Mouse (Mus musculus) kidney, embryonic 14.5 days (tissue): Measurements from ENCODE around the gene Klhl28. TPM values are rescaled to one million over a fixed set of nuclear protein-coding genes. Genes with fewer than 3 reads are reported as not detected.
A peak's percentile ranks its signal among the peaks of the same experiment; 100 is the strongest.

Experiments used
- ATAC-seq: fragments of 200-750 bp; cut with Nextera tagmentation; 2 replicates; pipeline ENCODE4 v1.8.0; 2017; ENCODE audit warnings: moderate number of reproducible peaks, mild to moderate bottlenecking, moderate TSS enrichment, moderate library complexity; ENCODE audit not compliant: low FRiP score, low TSS enrichment
- H3K27ac ChIP-seq: fragments of 300-500 bp; sonication (generic); 2 replicates; pipeline ENCODE4 v1.5.1; 2014; ENCODE audit warnings: low read depth, mild to moderate bottlenecking, low read length, moderate library complexity, mixed read lengths
- H3K27me3 ChIP-seq: fragments of 300-500 bp; sonication (generic); 2 replicates; pipeline ENCODE4 v1.6.1; 2014; ENCODE audit warnings: mild to moderate bottlenecking, low read length; ENCODE audit not compliant: control insufficient read depth, insufficient read depth
- H3K36me3 ChIP-seq: fragments of 300-500 bp; sonication (generic); 2 replicates; pipeline ENCODE4 v1.6.1; 2014; ENCODE audit warnings: low read length, mixed read lengths; ENCODE audit not compliant: control insufficient read depth, insufficient read depth
- H3K4me1 ChIP-seq: fragments of 300-500 bp; sonication (generic); 2 replicates; pipeline ENCODE4 v1.6.1; 2014; ENCODE audit warnings: low read length, mixed read lengths; ENCODE audit not compliant: control insufficient read depth, insufficient read depth
- H3K4me2 ChIP-seq: fragments of 300-500 bp; sonication (generic); replicated peaks from 2 replicates; pipeline ENCODE4 v1.6.1; 2014; ENCODE audit warnings: low read depth, mild to moderate bottlenecking, low read length
- H3K4me3 ChIP-seq: fragments of 300-500 bp; sonication (generic); 2 replicates; pipeline ENCODE4 v1.5.1; 2014; ENCODE audit warnings: mild to moderate bottlenecking, low read length
- H3K9ac ChIP-seq: fragments of 300-500 bp; sonication (generic); 2 replicates; pipeline ENCODE4 v1.6.1; 2014; ENCODE audit warnings: low read depth, mild to moderate bottlenecking, low read length, moderate library complexity
- H3K9me3 ChIP-seq: fragments of 300-500 bp; sonication (generic); 2 replicates; pipeline ENCODE4 v1.6.1; 2016; ENCODE audit warnings: low read length; ENCODE audit not compliant: control insufficient read depth
- WGBS: fragments of 180-500 bp; shearing (Covaris S2); extraction: QIAGEN DNeasy Blood & Tissue Kit; methylation state at CpG from one replicate; pipeline ENCODE4 v1.1.7; 2014; 5-methylcytosine and 5-hydroxymethylcytosine counted together
- polyA plus RNA-seq: library from polyadenylated mRNA; unstranded; fragments of >200 nt; fragmentation: Nextera tagmentation; extraction: Ambion mirVana; gene quantifications from 2 replicates; pipeline ENCODE4 v1.2.1, GENCODE M21; 2014

Klhl28 gene
- polyA plus RNA-seq, 1 experiment from 2014 or later = 14.3 TPM

DNA sequence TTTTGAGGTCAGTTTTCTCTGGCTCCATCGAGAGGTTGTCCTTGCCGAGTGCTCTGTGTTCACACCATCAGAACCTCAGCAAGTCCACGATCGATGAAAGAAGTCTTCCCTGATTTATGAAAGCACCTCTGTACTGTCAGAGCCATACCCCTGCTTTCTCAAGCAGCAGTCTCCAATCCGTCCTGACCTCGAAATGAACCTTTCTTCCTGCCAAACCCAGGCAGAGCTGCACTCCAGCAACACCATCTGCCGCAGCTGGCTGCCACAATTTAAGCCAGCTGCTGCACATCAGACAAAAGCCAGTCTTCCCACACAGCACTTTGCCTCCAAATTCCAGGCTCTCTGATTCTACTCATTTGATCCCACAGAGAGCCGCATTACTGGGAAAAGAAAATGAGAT is 62.8 kb downstream of the Klhl28 start:
- Histone ChIP-seq H3K27me3 (no peaks in the 10 kb centered on the region), H3K4me3 (no peak overlapping the region), H3K27ac (no peak overlapping the region), H3K4me1 (peaks cover 5% of the 10 kb centered on the region; the same call in 1 of the 2 replicates), H3K9me3 (no peaks in the 10 kb centered on the region), H3K4me2 (peak overlapping the region; percentile 0; the same call in 1 of the 2 replicates), H3K9ac (no peak overlapping the region), H3K36me3 (no peaks in the 10 kb centered on the region)
- WGBS = 7% methylated on average over 8 of the region's 8 CpGs
- peak; percentile 88 for ATAC-seq

DNA sequence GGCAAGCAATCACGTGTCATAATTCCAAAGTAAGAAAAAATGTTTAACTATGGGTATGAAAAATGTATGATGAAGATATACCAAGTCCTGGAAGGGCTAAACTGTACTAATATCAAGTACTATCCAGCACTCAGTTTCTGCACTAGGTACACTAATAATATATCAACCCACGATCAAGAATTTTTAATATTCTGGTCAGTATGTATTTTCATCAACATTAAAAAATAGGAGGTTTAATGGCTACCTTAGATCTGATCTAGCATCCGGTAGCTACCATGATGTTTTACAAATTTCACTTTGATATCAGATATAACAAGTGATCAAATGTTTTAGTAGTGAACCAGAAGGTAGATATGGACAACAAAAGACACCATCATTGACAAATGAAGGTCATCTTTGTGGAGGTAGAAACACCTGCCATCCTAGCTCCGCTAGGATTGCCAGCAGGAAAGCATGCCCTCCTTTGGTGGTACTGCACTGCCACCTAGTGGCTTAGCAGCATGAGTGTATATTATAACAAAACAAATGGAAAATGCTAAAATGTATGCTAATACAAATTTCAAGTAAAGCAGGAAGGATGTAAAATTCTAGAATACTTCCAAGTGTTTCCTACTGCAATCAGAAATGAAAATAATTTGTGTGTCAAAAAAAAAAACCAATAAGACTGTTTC is 68.1 kb downstream of the Klhl28 start:
- 46% methylated on average over 4 of the region's 4 CpGs for WGBS
- no peak overlapping the region for H3K4me2 ChIP-seq
- no peak overlapping the region for H3K4me3 ChIP-seq
- H3K36me3 ChIP-seq = no peaks in the 10 kb centered on the region
- H3K27me3 ChIP-seq = no peaks in the 10 kb centered on the region
- H3K4me1 ChIP-seq = no peaks in the 10 kb centered on the region
- no peaks in the 10 kb centered on the region for H3K9me3 ChIP-seq
- no peak overlapping the region for H3K27ac ChIP-seq
- no peak overlapping the region for H3K9ac ChIP-seq
- ATAC-seq = no peak

Other genes with a start within 250 kb of the Klhl28 start
- gene Gm527, start 47.6 kb downstream of the Klhl28 start, polyA plus RNA-seq = 2.9 and 4.8 TPM in 2 replicates
- gene Togaram1, start 270 bp upstream of the Klhl28 start, polyA plus RNA-seq = 27.5 and 42.5 TPM in 2 replicates
- 45.0 and 63.1 TPM in 2 replicates for gene Prpf39, start 70.8 kb upstream of the Klhl28 start, polyA plus RNA-seq
- 506 and 674 TPM in 2 replicates for gene Fkbp3, start 108.5 kb upstream of the Klhl28 start, polyA plus RNA-seq
- gene Fancm, start 110.1 kb upstream of the Klhl28 start, polyA plus RNA-seq = 12.8 and 15.3 TPM in 2 replicates
- gene Mis18bp1, start 207.1 kb upstream of the Klhl28 start, polyA plus RNA-seq = 71.2 and 82.2 TPM in 2 replicates